Mouse (Mus musculus) neural tube, embryonic 13.5 days (tissue): ENCODE measurements around the gene H2-Eb1. TPM values are rescaled to one million over a fixed set of nuclear protein-coding genes. Genes with fewer than 3 reads are reported as not detected.
A peak's percentile ranks its signal among the peaks of the same experiment; 100 is the strongest.

Source experiments
- ATAC-seq: fragments of 200-750 bp; cut with Nextera tagmentation; 2 replicates; pipeline ENCODE4 v1.8.0; 2017; ENCODE audit warnings: low read depth, mild to moderate bottlenecking, moderate TSS enrichment, moderate library complexity
- H3K27ac ChIP-seq: fragments of 300-500 bp; sonication (generic); replicated peaks from 2 replicates; pipeline ENCODE4 v1.5.1; 2015; ENCODE audit warnings: moderate library complexity, mild to moderate bottlenecking, inconsistent platforms
- H3K27me3 ChIP-seq: fragments of 300-500 bp; sonication (generic); 2 replicates; pipeline ENCODE4 v1.6.1; 2015; ENCODE audit warnings: mild to moderate bottlenecking, inconsistent platforms
- H3K36me3 ChIP-seq: fragments of 300-500 bp; sonication (generic); 2 replicates; pipeline ENCODE4 v1.6.1; 2015; ENCODE audit warnings: mild to moderate bottlenecking, inconsistent platforms
- H3K4me1 ChIP-seq: fragments of 300-500 bp; sonication (generic); replicated peaks from 2 replicates; pipeline ENCODE4 v1.6.1; 2015; ENCODE audit warnings: inconsistent platforms
- H3K4me2 ChIP-seq: fragments of 300-500 bp; sonication (generic); 2 replicates; pipeline ENCODE4 v1.6.1; 2015; ENCODE audit warnings: inconsistent platforms, mild to moderate bottlenecking, moderate library complexity
- H3K4me3 ChIP-seq: fragments of 300-500 bp; sonication (generic); 2 replicates; pipeline ENCODE4 v1.5.1; 2015; ENCODE audit warnings: mild to moderate bottlenecking, inconsistent platforms
- H3K9ac ChIP-seq: fragments of 300-500 bp; sonication (generic); 2 replicates; pipeline ENCODE4 v1.6.1; 2015; ENCODE audit warnings: moderate library complexity, mild to moderate bottlenecking, inconsistent platforms
- H3K9me3 ChIP-seq: fragments of 300-500 bp; sonication (generic); 2 replicates; pipeline ENCODE4 v1.6.1; 2016; ENCODE audit warnings: inconsistent platforms
- WGBS: fragments of 180-500 bp; shearing (Covaris S2); methylation state at CpG from one replicate; pipeline ENCODE4 v1.1.7; 2015; 5-methylcytosine and 5-hydroxymethylcytosine counted together
- polyA plus RNA-seq: library from polyadenylated mRNA; unstranded; fragments of >200 nt; fragmentation: Nextera tagmentation; extraction: Ambion mirVana; gene quantifications from 2 replicates; pipeline ENCODE4 v1.2.1, GENCODE M21; 2015

The H2-Eb1 gene
- polyA plus RNA-seq, 1 experiment from 2014 or later: 2.9 TPM

GRCm38 (mm10) chr17:34293533-34293932 lies 12.1 kb upstream of the H2-Eb1 start:
- H3K4me2 ChIP-seq: no peak overlapping the region
- no peak for ATAC-seq
- no peaks in the 10 kb centered on the region for H3K9me3 ChIP-seq
- H3K9ac ChIP-seq: no peak overlapping the region
- no peak overlapping the region for H3K27ac ChIP-seq
- 62% methylated on average over 2 of the region's 2 CpGs for WGBS
- no peaks in the 10 kb centered on the region for H3K36me3 ChIP-seq
- H3K27me3 ChIP-seq: no peaks in the 10 kb centered on the region
- no peak overlapping the region for H3K4me3 ChIP-seq
- peaks cover 7% of the 10 kb centered on the region; the same call in 1 of the 2 replicates for H3K4me1 ChIP-seq

GRCm38 (mm10) chr17:34294249-34294648 lies 11.4 kb upstream of the H2-Eb1 start:
- 72% methylated on average over 4 of the region's 4 CpGs for WGBS
- Histone ChIP-seq H3K4me1 (peaks cover 7% of the 10 kb centered on the region; the same call in 1 of the 2 replicates), H3K4me3 (no peak overlapping the region), H3K27me3 (no peaks in the 10 kb centered on the region), H3K4me2 (no peak overlapping the region), H3K9ac (no peak overlapping the region), H3K36me3 (no peaks in the 10 kb centered on the region), H3K27ac (no peak overlapping the region), H3K9me3 (no peaks in the 10 kb centered on the region)
- no peak for ATAC-seq

- H3K27me3 ChIP-seq: no peaks in the 10 kb centered on the region
- H3K9ac ChIP-seq: no peak overlapping the region
- no peak for ATAC-seq
- no peak overlapping the region for H3K27ac ChIP-seq
- no peak overlapping the region for H3K4me3 ChIP-seq
- H3K36me3 ChIP-seq: no peaks in the 10 kb centered on the region
- H3K4me1 ChIP-seq: peaks cover 7% of the 10 kb centered on the region; the same call in 1 of the 2 replicates
- no peaks in the 10 kb centered on the region for H3K9me3 ChIP-seq
- H3K4me2 ChIP-seq: no peak overlapping the region
These were observed 10.4 kb upstream of the H2-Eb1 start for GRCm38 (mm10) chr17:34295307-34295706.

GRCm38 (mm10) chr17:34295891-34296794 lies 9.5 kb upstream of the H2-Eb1 start:
- Histone ChIP-seq H3K27ac (0 out of 2 replicates have a peak overlapping the region, but pooled peaks have one; percentile 11), H3K36me3 (no peaks in the 10 kb centered on the region), H3K9me3 (no peaks in the 10 kb centered on the region), H3K27me3 (no peaks in the 10 kb centered on the region), H3K4me1 (peaks cover 7% of the 10 kb centered on the region; the same call in 1 of the 2 replicates), H3K9ac (peak overlapping the region; percentile 48), H3K4me2 (peak overlapping the region; percentile 51), H3K4me3 (peak overlapping the region; percentile 40)
- 23% methylated on average over 23 of the region's 23 CpGs for WGBS
- ATAC-seq: peak; percentile 87

GRCm38 (mm10) chr17:34299356-34299755 lies 6.3 kb upstream of the H2-Eb1 start:
- ATAC-seq: no peak
- Histone ChIP-seq H3K27ac (no peak overlapping the region), H3K4me3 (no peak overlapping the region), H3K9ac (no peak overlapping the region), H3K27me3 (no peaks in the 10 kb centered on the region), H3K9me3 (no peaks in the 10 kb centered on the region), H3K4me1 (peaks cover 7% of the 10 kb centered on the region; the same call in 1 of the 2 replicates), H3K36me3 (no peaks in the 10 kb centered on the region), H3K4me2 (no peak overlapping the region)
- 73% methylated on average over 3 of the region's 3 CpGs for WGBS

- Histone ChIP-seq H3K9ac (no peak overlapping the region), H3K27me3 (no peaks in the 10 kb centered on the region), H3K4me2 (no peak overlapping the region), H3K36me3 (no peaks in the 10 kb centered on the region), H3K4me1 (peaks cover 7% of the 10 kb centered on the region; the same call in 1 of the 2 replicates), H3K27ac (no peak overlapping the region), H3K9me3 (no peaks in the 10 kb centered on the region), H3K4me3 (no peak overlapping the region)
- 89% methylated on average over 8 of the region's 8 CpGs for WGBS
- ATAC-seq: no peak
These were observed 5.6 kb upstream of the H2-Eb1 start for GRCm38 (mm10) chr17:34300071-34300470.

GRCm38 (mm10) chr17:34300691-34301566 lies 4.7 kb upstream of the H2-Eb1 start:
- Histone ChIP-seq H3K4me2 (no peak overlapping the region), H3K9me3 (no peaks in the 10 kb centered on the region), H3K4me3 (no peak overlapping the region), H3K36me3 (no peaks in the 10 kb centered on the region), H3K27me3 (no peaks in the 10 kb centered on the region), H3K9ac (no peak overlapping the region), H3K4me1 (peaks cover 7% of the 10 kb centered on the region; the same call in 1 of the 2 replicates), H3K27ac (no peak overlapping the region)
- WGBS: 66% methylated on average over 23 of the region's 23 CpGs
- ATAC-seq: no peak

- no peak overlapping the region for H3K9ac ChIP-seq
- WGBS: 77% methylated on average over 4 of the region's 4 CpGs
- H3K9me3 ChIP-seq: no peaks in the 10 kb centered on the region
- H3K4me2 ChIP-seq: no peak overlapping the region
- peaks cover 7% of the 10 kb centered on the region; the same call in 1 of the 2 replicates for H3K4me1 ChIP-seq
- H3K36me3 ChIP-seq: no peaks in the 10 kb centered on the region
- H3K4me3 ChIP-seq: no peak overlapping the region
- no peak for ATAC-seq
- no peaks in the 10 kb centered on the region for H3K27me3 ChIP-seq
- no peak overlapping the region for H3K27ac ChIP-seq
These were observed 3.9 kb upstream of the H2-Eb1 start for GRCm38 (mm10) chr17:34301670-34302190.

GRCm38 (mm10) chr17:34303789-34304188 lies 1.9 kb upstream of the H2-Eb1 start:
- no peaks in the 10 kb centered on the region for H3K36me3 ChIP-seq
- H3K9ac ChIP-seq: no peak overlapping the region
- no peaks in the 10 kb centered on the region for H3K9me3 ChIP-seq
- no peak overlapping the region for H3K4me2 ChIP-seq
- H3K27ac ChIP-seq: no peak overlapping the region
- WGBS: 87% methylated on average over 2 of the region's 2 CpGs
- H3K4me1 ChIP-seq: no peaks in the 10 kb centered on the region
- H3K4me3 ChIP-seq: no peak overlapping the region
- ATAC-seq: no peak
- 0 out of 2 replicates have a peak, but pooled peaks cover 5% of the 10 kb centered on the region for H3K27me3 ChIP-seq

- no peaks in the 10 kb centered on the region for H3K36me3 ChIP-seq
- 0 out of 2 replicates have a peak, but pooled peaks cover 4% of the 10 kb centered on the region for H3K4me1 ChIP-seq
- H3K4me2 ChIP-seq: no peak overlapping the region
- no peak for ATAC-seq
- no peak overlapping the region for H3K27ac ChIP-seq
- 0 out of 2 replicates have a peak, but pooled peaks cover 5% of the 10 kb centered on the region for H3K27me3 ChIP-seq
- no peaks in the 10 kb centered on the region for H3K9me3 ChIP-seq
- no peak overlapping the region for H3K9ac ChIP-seq
- H3K4me3 ChIP-seq: no peak overlapping the region
- 21% methylated on average over 4 of the region's 4 CpGs for whole genome bisulfite sequencing
These were observed 916 bp upstream of the H2-Eb1 start for GRCm38 (mm10) chr17:34304751-34305150.

- H3K4me2 ChIP-seq: no peak overlapping the region
- no peak overlapping the region for H3K9ac ChIP-seq
- no peaks in the 10 kb centered on the region for H3K9me3 ChIP-seq
- ATAC-seq: no peak
- no peak overlapping the region for H3K27ac ChIP-seq
- peaks cover 4% of the 10 kb centered on the region; the same call in 1 of the 2 replicates for H3K4me1 ChIP-seq
- no peak overlapping the region for H3K4me3 ChIP-seq
- 0 out of 2 replicates have a peak, but pooled peaks cover 5% of the 10 kb centered on the region for H3K27me3 ChIP-seq
- no peaks in the 10 kb centered on the region for H3K36me3 ChIP-seq
- 88% methylated on average over 2 of the region's 2 CpGs for WGBS
These were observed 740 bp downstream of the H2-Eb1 start for GRCm38 (mm10) chr17:34306407-34306806.
